Mouse (Mus musculus) lung, postnatal 0 days (tissue): ENCODE data around the gene Rec114.

ENCODE experiments used
- CTCF ChIP-seq: IDR thresholded peaks from 2 replicates; pipeline ENCODE4 v1.5.1; 2016; ENCODE audit warnings: antibody characterized with exemption, mild to moderate bottlenecking
- EP300 ChIP-seq: IDR thresholded peaks from 2 replicates; pipeline ENCODE4 v1.6.1; 2016; ENCODE audit warnings: antibody characterized with exemption, mild to moderate bottlenecking, control low read depth

- no peak for TF ChIP-seq CTCF
- no peak for TF ChIP-seq EP300
Observed at GRCm38 (mm10) chr9:58718964-58719363, 24.8 kb downstream of the Rec114 start.
